Mouse (Mus musculus) ES-E14 (cell line): ENCODE data around the gene Arpc5l.

Experiments
- CHD2 ChIP-seq: IDR thresholded peaks from 2 replicates; pipeline ENCODE4 v1.6.1; 2014; ENCODE audit warnings: mild to moderate bottlenecking, low read depth, low read length, inconsistent platforms
- MAFK ChIP-seq: IDR thresholded peaks from 2 replicates; pipeline ENCODE4 v1.6.1; 2014; ENCODE audit warnings: mild to moderate bottlenecking, low read depth, low read length, inconsistent platforms; ENCODE audit not compliant: insufficient read depth
- ZNF384 ChIP-seq: IDR thresholded peaks from 2 replicates; pipeline ENCODE4 v1.6.1; 2012; ENCODE audit warnings: low read depth, low read length, inconsistent platforms

GRCm38 (mm10) chr2:39064687-39065399 is 59.7 kb downstream of the Arpc5l start:
- TF ChIP-seq ZNF384 (no peak), CHD2 (no peak), MAFK (no peak)
